Mouse (Mus musculus) CH12.LX (cell line): ENCODE data around the gene BC048403. TPM values are rescaled to one million over a fixed set of nuclear protein-coding genes. Genes with fewer than 3 reads are reported as not detected.

Source experiments
- DNase-seq: peaks from one replicate; pipeline ENCODE4 v3.0.0-alpha.2; 2013; ENCODE audit errors: extremely low read depth
- H3K27ac ChIP-seq: 2 replicates; pipeline ENCODE4 v1.5.1; 2012; ENCODE audit warnings: low read depth, mild to moderate bottlenecking, control low read depth, moderate library complexity; ENCODE audit not compliant: insufficient read depth
- H3K27me3 ChIP-seq: replicated peaks from 2 replicates; pipeline ENCODE3; 2012; ENCODE audit warnings: inconsistent platforms
- H3K36me3 ChIP-seq, 2 experiments: replicated peaks in 1 of 2; 2 replicates each; pipeline versions ENCODE3 to v1.6.1; 2012; ENCODE audit warnings: inconsistent platforms in 1 of 2, low read length in 1 of 2, mild to moderate bottlenecking in 1 of 2, mixed read lengths in 1 of 2, moderate library complexity in 1 of 2; ENCODE audit not compliant: control insufficient read depth in 1 of 2, insufficient read depth in 1 of 2
- H3K4me1 ChIP-seq, 2 experiments: 2 replicates each; pipeline ENCODE4 v1.6.1; 2012; ENCODE audit warnings: inconsistent platforms in 1 of 2, moderate library complexity in 1 of 2; ENCODE audit not compliant: insufficient read depth in 2 of 2, control insufficient read depth in 1 of 2
- H3K4me2 ChIP-seq: 2 replicates; pipeline ENCODE4 v1.6.1; 2012; ENCODE audit warnings: low read depth, mild to moderate bottlenecking, control low read depth; ENCODE audit not compliant: poor library complexity, insufficient read depth, severe bottlenecking
- H3K4me3 ChIP-seq, 3 experiments: fragments of 150-350 bp in 1 of 3; sonication (generic) in 1 of 3; replicated peaks in 1 of 3; 2 replicates each; pipeline versions ENCODE3 to v1.5.1; 2011 to 2012; ENCODE audit warnings: low read depth in 2 of 3, low read length in 2 of 3, mild to moderate bottlenecking in 2 of 3, moderate library complexity in 2 of 3, control low read depth in 1 of 3, improper control_type of control experiment in 1 of 3, inconsistent platforms in 1 of 3, mixed read lengths in 1 of 3; ENCODE audit not compliant: poor library complexity in 1 of 3
- H3K79me2 ChIP-seq: replicated peaks from 2 replicates; pipeline ENCODE4 v1.6.1; 2012; ENCODE audit warnings: mild to moderate bottlenecking, moderate library complexity; ENCODE audit not compliant: control insufficient read depth, poor library complexity, insufficient read depth, severe bottlenecking; ENCODE audit errors: extremely low read depth
- H3K9ac ChIP-seq: 2 replicates; pipeline ENCODE4 v1.6.1; 2012; ENCODE audit warnings: low read depth, mild to moderate bottlenecking, control low read depth, moderate library complexity; ENCODE audit not compliant: insufficient read depth
- H3K9me3 ChIP-seq: replicated peaks from 2 replicates; pipeline ENCODE3; 2012; ENCODE audit warnings: low read length, inconsistent platforms, mixed read lengths
- BHLHE40 ChIP-seq: IDR thresholded peaks from 2 replicates; pipeline ENCODE4 v1.6.1; 2011; ENCODE audit warnings: mild to moderate bottlenecking, low read depth, low read length, improper control_type of control experiment
- CHD2 ChIP-seq: IDR thresholded peaks from 2 replicates; pipeline ENCODE4 v1.6.1; 2011; ENCODE audit warnings: low read length, improper control_type of control experiment
- CTCF ChIP-seq, 2 experiments: IDR thresholded peaks in 1 of 2; conservative IDR thresholded peaks in 1 of 2; 2 replicates each; pipeline ENCODE4 v1.5.1; 2011 to 2012; ENCODE audit warnings: low read depth in 2 of 2, low read length in 2 of 2, improper control_type of control experiment in 1 of 2, inconsistent platforms in 1 of 2, mild to moderate bottlenecking in 1 of 2, moderate library complexity in 1 of 2
- E2F4 ChIP-seq: IDR thresholded peaks from 2 replicates; pipeline ENCODE4 v1.6.1; 2011; ENCODE audit warnings: low read depth, low read length, improper control_type of control experiment; ENCODE audit not compliant: insufficient replicate concordance
- EP300 ChIP-seq: IDR thresholded peaks from 2 replicates; pipeline ENCODE4 v1.6.1; 2011; ENCODE audit warnings: low read length, improper control_type of control experiment
- GABPA ChIP-seq: IDR thresholded peaks from 2 replicates; pipeline ENCODE4 v1.6.1; 2012; ENCODE audit warnings: low read depth, low read length, improper control_type of control experiment, inconsistent platforms; ENCODE audit not compliant: insufficient replicate concordance
- HCFC1 ChIP-seq: IDR thresholded peaks from 2 replicates; pipeline ENCODE4 v1.6.1; 2012; ENCODE audit warnings: low read depth, mild to moderate bottlenecking, inconsistent platforms, low read length, improper control_type of control experiment
- IRF4 ChIP-seq: IDR thresholded peaks from 2 replicates; pipeline ENCODE4 v1.6.1; 2014; ENCODE audit warnings: low read depth, mild to moderate bottlenecking, inconsistent platforms, low read length, improper control_type of control experiment
- JUND ChIP-seq: conservative IDR thresholded peaks from 2 replicates; pipeline ENCODE4 v1.6.1; 2011; ENCODE audit warnings: low read depth, low read length, improper control_type of control experiment
- KAT2A ChIP-seq: IDR thresholded peaks from 2 replicates; pipeline ENCODE4 v1.6.1; 2012; ENCODE audit warnings: low read length, improper control_type of control experiment, inconsistent platforms; ENCODE audit not compliant: insufficient replicate concordance
- MAFK ChIP-seq: IDR thresholded peaks from 2 replicates; pipeline ENCODE4 v1.6.1; 2011; ENCODE audit warnings: low read length, improper control_type of control experiment; ENCODE audit not compliant: insufficient replicate concordance
- MAX ChIP-seq: IDR thresholded peaks from 2 replicates; pipeline ENCODE4 v1.6.1; 2011; ENCODE audit warnings: low read length, improper control_type of control experiment
- MEF2A ChIP-seq: IDR thresholded peaks from 2 replicates; pipeline ENCODE4 v1.6.1; 2014; ENCODE audit warnings: low read depth, mild to moderate bottlenecking, inconsistent platforms, low read length, improper control_type of control experiment, borderline replicate concordance
- NELFE ChIP-seq: IDR thresholded peaks from 2 replicates; pipeline ENCODE4 v1.6.1; 2011; ENCODE audit warnings: low read depth, low read length, improper control_type of control experiment
- NRF1 ChIP-seq: IDR thresholded peaks from 2 replicates; pipeline ENCODE4 v1.6.1; 2014; ENCODE audit warnings: low read depth, mild to moderate bottlenecking, inconsistent platforms, low read length, improper control_type of control experiment, moderate library complexity
- POLR2AphosphoS2 ChIP-seq: IDR thresholded peaks from 2 replicates; pipeline ENCODE4 v1.6.1; 2011; ENCODE audit warnings: low read depth, low read length, improper control_type of control experiment
- SMC3 ChIP-seq: IDR thresholded peaks from 2 replicates; pipeline ENCODE4 v1.6.1; 2011; ENCODE audit warnings: low read depth, low read length, improper control_type of control experiment
- USF2 ChIP-seq: conservative IDR thresholded peaks from 2 replicates; pipeline ENCODE4 v1.6.1; 2011; ENCODE audit warnings: low read depth, low read length, improper control_type of control experiment
- dilution Hi-C: fragments of 300-500 bp; cut with MboI; formaldehyde crosslinking; loops from 2 replicates; pipeline ENCODE4 v1.14.3; 2020; ENCODE audit warnings: low sequenced_read_pairs; ENCODE audit not compliant: extremely low pct_unique_long_range_greater_than_20kb, extremely low pct_ligation_motif_present
- in situ Hi-C: fragments of 300-500 bp; cut with MboI; formaldehyde crosslinking; loops from 3 replicates; pipeline ENCODE4 v1.14.3; 2019; ENCODE audit warnings: low sequenced_read_pairs, low pct_ligation_motif_present, low pct_unique_long_range_greater_than_20kb, mixed read lengths
- polyA plus RNA-seq: library from polyadenylated mRNA; unstranded; fragments of >175 nt; gene quantifications from 2 replicates; pipeline ENCODE4 v1.2.1, GENCODE M21; 2012; ENCODE audit warnings: low read depth; ENCODE audit not compliant: insufficient read length
- total RNA-seq, 2 experiments: library from RNA; depleted of rRNA; stranded (reverse); fragments of 300-350 nt in 1 of 2; fragments of >200 nt in 1 of 2; gene quantifications; 2 replicates each; pipeline ENCODE4 v1.2.3; 2012 to 2014

The BC048403 gene
- total and polyA plus RNA-seq, 3 experiments, result 2.2 to 11.9 (median 4.0) TPM

DNA sequence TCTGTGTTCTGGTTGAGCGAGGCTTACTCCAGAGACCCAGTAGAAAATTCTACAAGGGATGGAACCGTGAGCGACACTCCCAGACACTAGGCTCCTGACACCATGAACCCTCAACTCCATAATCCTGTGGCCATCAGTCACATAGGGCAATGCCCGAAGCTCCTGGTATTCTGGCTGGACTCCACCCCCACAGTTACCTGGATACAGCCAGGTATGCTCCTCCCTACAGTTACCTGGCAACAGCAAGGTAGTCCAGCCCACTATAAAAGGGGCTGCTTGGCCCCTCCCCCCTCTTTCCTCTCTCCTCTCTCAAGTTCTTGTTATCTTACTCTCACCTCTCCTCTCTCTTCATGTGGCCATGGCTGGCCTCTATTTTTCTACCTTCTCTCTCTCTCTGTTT is 12.6 kb upstream of the BC048403 start:
- H3K4me1 ChIP-seq, result no peaks in the 10 kb centered on the region
- H3K4me3 ChIP-seq, result no peak overlapping the region
- in situ Hi-C loops (no loop called here), dilution Hi-C loops (no loop called here)
- H3K27ac ChIP-seq, result no peak overlapping the region
- no peaks in the 10 kb centered on the region for H3K36me3 ChIP-seq
- TF ChIP-seq BHLHE40 (no peak), NRF1 (no peak), MEF2A (no peak), EP300 (no peak), HCFC1 (no peak), CHD2 (no peak), NELFE (no peak), USF2 (no peak), POLR2AphosphoS2 (no peak), JUND (no peak), GABPA (no peak), MAX (no peak), IRF4 (no peak), E2F4 (no peak), KAT2A (no peak), MAFK (no peak), SMC3 (no peak)
- H3K79me2 ChIP-seq, result no peaks in the 10 kb centered on the region
- no peaks in the 10 kb centered on the region for H3K9me3 ChIP-seq
- H3K27me3 ChIP-seq, result no peaks in the 10 kb centered on the region
- H3K9ac ChIP-seq, result no peak overlapping the region
- DNase-seq, result no peak
- no peak overlapping the region for H3K4me2 ChIP-seq

DNA sequence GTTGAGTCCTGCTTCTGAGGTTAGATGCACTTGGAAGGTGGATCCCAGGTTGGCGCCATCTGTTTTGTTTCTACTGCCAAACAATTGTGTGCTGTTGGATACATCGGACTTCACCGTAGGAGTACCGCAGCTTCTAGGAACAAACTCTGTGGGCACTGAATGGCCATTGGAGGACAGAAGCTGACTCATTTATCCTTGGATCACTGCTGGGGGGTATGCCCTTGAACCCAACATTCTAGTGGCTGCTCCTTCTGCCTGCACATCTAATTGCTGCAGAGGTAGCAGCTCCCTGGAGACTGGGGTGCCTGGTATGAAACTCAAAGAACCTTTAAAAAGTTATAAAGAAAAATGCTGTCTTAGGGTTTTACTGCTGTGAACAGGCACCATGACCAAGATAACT is 11.5 kb upstream of the BC048403 start:
- Histone ChIP-seq H3K4me2 (no peak overlapping the region), H3K36me3 (no peaks in the 10 kb centered on the region), H3K27ac (no peak overlapping the region)
- TF ChIP-seq KAT2A, result no peak
- TF ChIP-seq HCFC1, result no peak
- no peak for TF ChIP-seq USF2
- no peak for TF ChIP-seq CTCF (conservative IDR thresholded peaks at IDR 0.05 in 1 of 2, IDR thresholded peaks at IDR 0.05 in 1 of 2; ENCODE audit: low read depth in 2 of 2, low read length in 2 of 2)
- TF ChIP-seq, all 38 proteins: peak for 0
- H3K4me3 ChIP-seq, result no peak overlapping the region
- dilution Hi-C loops, result no loop called here
- no peaks in the 10 kb centered on the region for H3K79me2 ChIP-seq
- in situ Hi-C loops, result no loop called here
- DNase-seq, result no peak
- H3K27me3 ChIP-seq, result no peaks in the 10 kb centered on the region
- H3K9ac ChIP-seq, result no peak overlapping the region
- H3K4me1 ChIP-seq, result no peaks in the 10 kb centered on the region
- no peaks in the 10 kb centered on the region for H3K9me3 ChIP-seq
